Mouse (Mus musculus) brain, embryonic 14.5 days (tissue): Measurements from ENCODE around the gene Zfp37.

ENCODE experiments used
- CTCF ChIP-seq: fragments of 200-500 bp; IDR thresholded peaks from 2 replicates; pipeline ENCODE4 v1.5.1; 2012; ENCODE audit warnings: inconsistent platforms, mild to moderate bottlenecking, moderate library complexity, borderline replicate concordance; ENCODE audit not compliant: insufficient read depth, insufficient read length; ENCODE audit errors: extremely low read depth
- POLR2A ChIP-seq: fragments of 200-500 bp; IDR thresholded peaks from 2 replicates; pipeline ENCODE4 v1.6.1; 2012; ENCODE audit warnings: mild to moderate bottlenecking, inconsistent platforms, borderline replicate concordance; ENCODE audit not compliant: poor library complexity, insufficient read depth, insufficient read length, severe bottlenecking; ENCODE audit errors: extremely low read depth

- TF ChIP-seq CTCF (peak; percentile 61), POLR2A (no peak)
These were observed 53.6 kb downstream of the Zfp37 start for GRCm38 (mm10) chr4:62177282-62177681.
